Mouse (Mus musculus): Measurements from ENCODE around the gene Zbtb17.

DNA sequence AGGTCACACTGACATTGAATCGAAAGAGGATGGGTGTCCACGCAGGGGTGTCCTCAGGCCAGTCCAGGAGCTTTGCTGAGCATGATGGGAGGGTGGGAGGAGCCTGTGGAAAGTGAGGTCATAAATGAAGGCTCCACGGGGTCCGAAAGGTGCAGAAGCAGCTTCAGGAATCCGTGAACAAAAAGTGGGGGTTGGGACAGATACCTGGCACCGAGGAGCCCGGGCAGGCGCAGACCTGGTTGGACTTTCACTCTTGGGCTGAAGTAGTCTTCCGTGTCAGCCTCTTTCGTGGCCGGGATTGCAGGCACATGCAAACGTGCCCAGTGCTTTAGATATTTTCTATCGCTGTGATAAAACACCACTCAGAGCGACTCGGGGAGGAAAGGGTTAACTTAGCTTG lies 44.3 kb upstream of the Zbtb17 start:
- no peak for TF ChIP-seq POLR2A (IDR thresholded peaks at IDR 0.05; ENCODE audit: extremely low read depth, insufficient read depth, low read length)
- no peak for TF ChIP-seq CTCF (IDR thresholded peaks at IDR 0.05; ENCODE audit: extremely low read depth, insufficient read depth, low read length)

Data from cortical plate, adult 2 months (tissue).